Mouse (Mus musculus): ENCODE data around the gene Atp1a1. TPM values are rescaled to one million over a fixed set of nuclear protein-coding genes. Genes with fewer than 3 reads are reported as not detected.

Gene Atp1a1
- polyA plus RNA-seq, 1 experiment = 138 TPM

DNA sequence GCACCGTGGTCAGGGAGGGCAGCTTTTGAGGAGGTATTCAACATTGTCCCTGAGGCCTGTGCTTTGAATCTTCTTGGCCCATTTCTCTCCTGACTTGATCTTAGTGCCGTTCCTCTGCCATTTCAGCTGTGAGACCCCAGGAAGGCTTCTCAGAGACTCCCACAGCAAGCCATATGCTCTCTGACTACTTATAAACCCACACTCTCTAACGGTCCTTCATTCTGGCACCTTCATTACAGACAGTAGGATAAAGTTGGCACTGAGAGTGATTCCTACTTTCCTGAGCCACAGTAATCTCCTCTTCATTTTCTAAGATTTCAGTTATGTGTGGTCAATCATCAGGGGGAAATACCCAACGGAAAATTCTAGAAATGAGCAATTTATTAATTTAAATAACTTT, 14.0 kb upstream of the Atp1a1 start:
- TF ChIP-seq CTCF (IDR thresholded peaks at IDR 0.05; ENCODE audit: insufficient read depth, low read depth, low read length) = no peak
- no peak for TF ChIP-seq POLR2A (IDR thresholded peaks at IDR 0.05; ENCODE audit: insufficient read depth, low read depth, low read length)
- no peak overlapping the region for H3K27ac ChIP-seq (ENCODE audit: insufficient read depth, low read depth, low read length)
- H3K4me1 ChIP-seq (ENCODE audit: control insufficient read depth, insufficient read depth, low read length) = no peaks in the 10 kb centered on the region
- 91% methylated on average over 4 of the region's 4 CpGs for WGBS
- no peak overlapping the region for H3K4me3 ChIP-seq (ENCODE audit: insufficient read depth, low read depth, low read length)

GRCm38 (mm10) chr3:101617451-101617850, 13.0 kb upstream of the Atp1a1 start:
- 92% methylated on average over 8 of the region's 8 CpGs for WGBS
- no peak overlapping the region for H3K4me3 ChIP-seq (ENCODE audit: insufficient read depth, low read depth, low read length)
- TF ChIP-seq POLR2A (IDR thresholded peaks at IDR 0.05; ENCODE audit: insufficient read depth, low read depth, low read length) (no peak), CTCF (IDR thresholded peaks at IDR 0.05; ENCODE audit: insufficient read depth, low read depth, low read length) (no peak)
- no peak overlapping the region for H3K27ac ChIP-seq (ENCODE audit: insufficient read depth, low read depth, low read length)
- peaks cover 2% of the 10 kb centered on the region; the same call in 1 of the 2 replicates for H3K4me1 ChIP-seq (ENCODE audit: control insufficient read depth, insufficient read depth, low read length)

- peaks cover 7% of the 10 kb centered on the region; the same call in 1 of the 2 replicates for H3K4me1 ChIP-seq (ENCODE audit: control insufficient read depth, insufficient read depth, low read length)
- TF ChIP-seq POLR2A (IDR thresholded peaks at IDR 0.05; ENCODE audit: insufficient read depth, low read depth, low read length) = no peak
- TF ChIP-seq CTCF (IDR thresholded peaks at IDR 0.05; ENCODE audit: insufficient read depth, low read depth, low read length) = no peak
- H3K27ac ChIP-seq (ENCODE audit: insufficient read depth, low read depth, low read length) = no peak overlapping the region
- no peak overlapping the region for H3K4me3 ChIP-seq (ENCODE audit: insufficient read depth, low read depth, low read length)
Measured at GRCm38 (mm10) chr3:101617007-101617406, 12.5 kb upstream of the Atp1a1 start.

DNA sequence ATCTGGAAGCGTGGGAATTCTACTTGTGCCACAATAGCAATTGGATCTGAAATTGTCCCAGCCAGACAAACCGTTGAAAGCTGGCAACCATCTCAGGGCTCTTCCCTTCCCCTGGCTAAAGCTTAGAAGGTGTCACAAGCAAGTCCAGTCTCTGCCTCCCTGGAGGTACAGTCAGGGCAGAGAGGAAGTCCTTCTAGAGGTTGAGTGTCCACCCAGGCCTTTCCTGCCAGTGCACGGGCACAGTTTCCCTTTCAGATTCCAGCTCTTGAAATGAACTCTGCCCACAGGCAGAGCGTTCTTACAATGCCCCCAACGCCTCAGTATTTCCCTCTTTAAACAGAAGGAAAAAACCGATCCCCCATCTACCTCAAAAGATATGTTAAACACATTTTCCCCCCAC, 11.4 kb upstream of the Atp1a1 start:
- TF ChIP-seq POLR2A (IDR thresholded peaks at IDR 0.05; ENCODE audit: insufficient read depth, low read depth, low read length) (no peak), CTCF (IDR thresholded peaks at IDR 0.05; ENCODE audit: insufficient read depth, low read depth, low read length) (no peak)
- Histone ChIP-seq H3K4me3 (ENCODE audit: insufficient read depth, low read depth, low read length) (no peak overlapping the region), H3K27ac (ENCODE audit: insufficient read depth, low read depth, low read length) (no peak overlapping the region), H3K4me1 (ENCODE audit: control insufficient read depth, insufficient read depth, low read length) (peaks cover 7% of the 10 kb centered on the region; the same call in 1 of the 2 replicates)
- 75% methylated on average over 6 of the region's 6 CpGs for WGBS

GRCm38 (mm10) chr3:101611813-101612491, 7.5 kb upstream of the Atp1a1 start:
- Histone ChIP-seq H3K4me3 (ENCODE audit: insufficient read depth, low read depth, low read length) (no peak overlapping the region), H3K27ac (ENCODE audit: insufficient read depth, low read depth, low read length) (no peak overlapping the region), H3K4me1 (ENCODE audit: control insufficient read depth, insufficient read depth, low read length) (peaks cover 7% of the 10 kb centered on the region; the same call in 1 of the 2 replicates)
- TF ChIP-seq POLR2A (IDR thresholded peaks at IDR 0.05; ENCODE audit: insufficient read depth, low read depth, low read length) (no peak), CTCF (IDR thresholded peaks at IDR 0.05; ENCODE audit: insufficient read depth, low read depth, low read length) (no peak)
- 87% methylated on average over 10 of the region's 10 CpGs for WGBS

DNA sequence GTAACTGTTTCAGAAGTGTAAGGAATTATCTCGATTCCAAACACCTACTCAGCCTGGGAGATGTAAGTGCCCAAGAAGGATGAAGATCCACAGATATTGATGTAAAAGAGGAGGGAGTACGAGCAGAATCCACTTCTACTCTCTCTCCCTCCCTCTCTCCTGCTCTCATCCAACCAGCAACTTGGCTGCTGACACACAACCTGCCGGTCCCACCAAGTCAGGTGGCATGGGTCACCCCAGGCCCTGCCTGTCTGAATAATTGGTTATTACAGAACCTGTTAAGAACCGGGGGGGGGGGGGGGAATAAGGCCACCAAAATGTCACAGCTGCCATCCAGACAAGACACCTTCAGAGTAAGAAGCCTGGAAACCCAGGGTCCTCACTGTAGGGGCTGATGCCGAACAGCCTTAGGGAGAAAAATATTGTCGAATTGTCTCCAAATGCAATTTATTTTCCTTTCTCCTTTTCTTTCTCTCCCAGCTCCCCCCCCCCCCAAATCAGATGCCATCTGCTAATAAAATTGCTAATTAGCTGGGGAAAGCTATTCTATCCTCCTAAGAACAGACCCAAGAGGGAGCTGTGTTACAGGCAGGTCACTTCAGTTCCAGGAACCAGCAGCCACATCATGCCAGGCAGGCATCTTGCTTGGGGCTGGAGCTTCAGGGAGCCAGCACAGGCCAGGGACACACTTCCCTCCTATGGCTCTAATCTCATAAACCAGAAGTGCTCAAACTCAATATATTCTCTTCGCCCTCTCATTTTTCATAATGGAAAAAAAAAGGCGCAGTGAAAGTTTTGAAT, 6.7 kb upstream of the Atp1a1 start:
- TF ChIP-seq POLR2A (IDR thresholded peaks at IDR 0.05; ENCODE audit: insufficient read depth, low read depth, low read length) = no peak
- no peak for TF ChIP-seq CTCF (IDR thresholded peaks at IDR 0.05; ENCODE audit: insufficient read depth, low read depth, low read length)
- no peak overlapping the region for H3K4me3 ChIP-seq (ENCODE audit: insufficient read depth, low read depth, low read length)
- H3K4me1 ChIP-seq (ENCODE audit: control insufficient read depth, insufficient read depth, low read length) = peaks cover 7% of the 10 kb centered on the region; the same call in 1 of the 2 replicates
- no peak overlapping the region for H3K27ac ChIP-seq (ENCODE audit: insufficient read depth, low read depth, low read length)
- 84% methylated on average over 8 of the region's 8 CpGs for WGBS

- WGBS = 90% methylated on average over 5 of the region's 5 CpGs
- H3K4me1 ChIP-seq (ENCODE audit: control insufficient read depth, insufficient read depth, low read length) = peaks cover 9% of the 10 kb centered on the region; the same call in 1 of the 2 replicates
- TF ChIP-seq POLR2A (IDR thresholded peaks at IDR 0.05; ENCODE audit: insufficient read depth, low read depth, low read length) (no peak), CTCF (IDR thresholded peaks at IDR 0.05; ENCODE audit: insufficient read depth, low read depth, low read length) (no peak)
- H3K27ac ChIP-seq (ENCODE audit: insufficient read depth, low read depth, low read length) = no peak overlapping the region
- H3K4me3 ChIP-seq (ENCODE audit: insufficient read depth, low read depth, low read length) = no peak overlapping the region
Measured at GRCm38 (mm10) chr3:101609302-101609701, 4.8 kb upstream of the Atp1a1 start.

DNA sequence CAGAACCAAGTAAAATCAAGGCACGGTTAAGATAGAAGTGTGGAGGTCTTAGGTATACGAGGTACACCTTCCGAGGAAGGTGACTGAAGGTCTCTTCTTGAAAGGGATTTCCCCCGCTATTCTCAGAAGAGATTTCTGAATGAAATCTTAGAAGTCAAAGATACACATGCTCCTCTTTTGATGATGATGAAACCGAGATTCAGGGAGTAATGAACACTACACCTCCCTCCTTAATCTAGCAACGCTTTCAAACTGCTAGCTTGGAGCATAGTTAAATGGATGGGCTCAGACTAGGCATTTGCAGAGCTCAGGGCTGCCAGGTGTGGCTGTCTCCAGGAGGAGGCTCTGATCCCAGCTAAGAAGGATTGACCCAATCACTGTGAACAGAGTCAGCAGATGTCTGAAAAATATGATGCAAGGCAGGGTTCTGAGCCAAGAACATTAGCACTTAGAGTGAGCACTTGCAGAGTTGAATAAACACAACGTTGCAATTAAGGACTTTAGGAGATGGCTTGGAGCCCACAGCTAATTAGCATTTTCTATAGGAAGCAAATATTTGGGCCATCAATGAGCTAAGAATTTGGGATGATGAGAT, 2.5 kb upstream of the Atp1a1 start:
- H3K27ac ChIP-seq (ENCODE audit: insufficient read depth, low read depth, low read length) = no peak overlapping the region
- 74% methylated on average over 7 of the region's 7 CpGs for WGBS
- TF ChIP-seq POLR2A (IDR thresholded peaks at IDR 0.05; ENCODE audit: insufficient read depth, low read depth, low read length) (no peak), CTCF (IDR thresholded peaks at IDR 0.05; ENCODE audit: insufficient read depth, low read depth, low read length) (no peak)
- peaks cover 2% of the 10 kb centered on the region; the same call in 1 of the 2 replicates for H3K4me1 ChIP-seq (ENCODE audit: control insufficient read depth, insufficient read depth, low read length)
- H3K4me3 ChIP-seq (ENCODE audit: insufficient read depth, low read depth, low read length) = no peak overlapping the region

DNA sequence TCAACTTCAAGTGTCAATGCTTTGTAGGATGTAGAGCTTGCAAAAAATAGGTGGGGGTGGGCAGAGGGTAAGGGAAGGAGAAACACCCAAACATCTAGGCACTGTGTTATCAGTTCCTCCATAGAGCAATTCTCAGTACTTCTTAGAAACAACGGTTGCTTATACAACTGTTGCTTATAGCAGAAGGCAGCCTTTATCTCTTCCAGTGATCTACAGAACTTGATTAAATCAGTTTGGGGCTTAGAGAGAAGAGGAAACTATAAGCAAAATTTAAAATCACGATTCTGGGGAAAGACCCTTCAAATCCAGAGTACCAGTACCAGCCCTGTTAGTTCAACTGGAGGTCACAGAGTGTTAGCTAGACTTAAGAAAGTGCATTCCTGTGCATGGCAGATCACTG, 1.2 kb upstream of the Atp1a1 start:
- WGBS = 63% methylated on average over 2 of the region's 2 CpGs
- Histone ChIP-seq H3K4me3 (ENCODE audit: insufficient read depth, low read depth, low read length) (no peak overlapping the region), H3K4me1 (ENCODE audit: control insufficient read depth, insufficient read depth, low read length) (peaks cover 6% of the 10 kb centered on the region), H3K27ac (ENCODE audit: insufficient read depth, low read depth, low read length) (no peak overlapping the region)
- TF ChIP-seq POLR2A (IDR thresholded peaks at IDR 0.05; ENCODE audit: insufficient read depth, low read depth, low read length) (no peak), CTCF (IDR thresholded peaks at IDR 0.05; ENCODE audit: insufficient read depth, low read depth, low read length) (no peak)
